Mouse (Mus musculus) ES-Bruce4 (cell line): ENCODE measurements around the gene Arhgef40.

ENCODE experiments used
- CTCF ChIP-seq: IDR thresholded peaks from one replicate; pipeline ENCODE4 v1.8.1; 2011; ENCODE audit warnings: low read depth, low read length
- EP300 ChIP-seq: IDR thresholded peaks from 2 replicates; pipeline ENCODE4 v1.6.1; 2011; ENCODE audit warnings: low read depth, low read length; ENCODE audit not compliant: insufficient read depth
- POLR2A ChIP-seq: IDR thresholded peaks from one replicate; pipeline ENCODE4 v1.8.1; 2011; ENCODE audit warnings: low read length; ENCODE audit not compliant: insufficient read depth

DNA sequence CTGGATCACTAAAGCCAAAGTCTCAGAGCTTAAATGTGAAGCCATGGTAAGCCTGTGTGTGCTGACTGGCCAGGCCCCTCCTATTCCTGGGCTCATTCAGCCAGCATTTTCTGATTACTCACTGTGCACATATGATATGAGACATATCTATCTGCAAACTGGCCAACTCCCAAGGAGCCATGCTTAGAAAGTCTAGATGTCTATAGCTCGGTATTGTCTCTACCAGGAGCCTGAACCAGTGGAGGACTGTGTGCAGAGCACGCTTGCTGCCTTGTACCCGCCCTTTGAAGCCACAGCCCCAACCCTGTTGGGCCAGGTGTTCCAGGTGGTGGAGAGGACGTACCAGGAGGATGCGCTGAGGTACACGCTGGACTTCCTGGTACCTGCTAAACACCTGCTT, 2.7 kb downstream of the Arhgef40 start:
- TF ChIP-seq CTCF (no peak), EP300 (no peak), POLR2A (no peak)
